Comparison of ENCODE assay signal across 10 mouse cellular contexts in the genomic region with DNA sequence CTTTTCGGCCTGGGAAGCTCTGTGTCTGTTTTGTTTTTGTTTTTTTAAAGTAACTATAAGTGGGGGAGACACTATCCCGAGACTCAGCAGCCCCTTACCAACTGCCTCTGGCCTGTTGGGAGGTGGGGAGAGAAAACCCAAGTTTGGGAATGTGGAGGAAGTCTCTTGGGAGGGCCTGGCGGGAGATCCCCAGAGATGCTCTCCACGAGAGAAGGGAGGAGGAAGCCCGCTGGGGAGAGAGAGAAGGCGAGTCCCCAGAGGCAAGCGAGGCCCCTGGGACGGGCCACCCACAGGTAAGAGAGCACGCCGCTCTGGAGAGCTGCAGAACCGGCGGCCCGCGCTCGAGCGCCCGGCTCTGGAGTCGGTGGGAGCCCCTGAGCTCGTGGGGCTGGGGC. TPM values are rescaled to one million over a fixed set of nuclear protein-coding genes. Genes with fewer than 3 reads are reported as not detected.
DNase-seq lines count a peak whose midpoint lies in the region; ATAC-seq and TF ChIP-seq lines count a peak whose summit lies in the region.
"Had no signal": no experiment of that assay in that cellular context is flagged by ENCODE, and none has a peak within 500 bp of the region (broad histone marks: within the 10 kb centered on the region; RNA-seq: fewer than 3 reads in every experiment).

No protein-coding gene starts in this region.

- no peaks in the 10 kb centered on the region for H3K9me3 ChIP-seq in kidney, postnatal 0 days (replicated peaks; ENCODE audit: low read length)
- H3K9me3 ChIP-seq in embryonic facial prominence, embryonic 14.5 days (ENCODE audit: control insufficient read depth, low read length), result no peaks in the 10 kb centered on the region
- H3K9me3 ChIP-seq in hindbrain, embryonic 12.5 days (replicated peaks), result no peaks in the 10 kb centered on the region
- no peaks in the 10 kb centered on the region for H3K9me3 ChIP-seq in midbrain, postnatal 0 days (ENCODE audit: low read length)

- H3K27me3 ChIP-seq in kidney, postnatal 0 days (ENCODE audit: insufficient read depth, low read length), result peaks cover 98% of the 10 kb centered on the region
- H3K27me3 ChIP-seq in embryonic facial prominence, embryonic 14.5 days (replicated peaks; ENCODE audit: control insufficient read depth, insufficient read depth, low read length), result peaks cover 100% of the 10 kb centered on the region
- H3K27me3 ChIP-seq in hindbrain, embryonic 12.5 days, result peaks cover 98% of the 10 kb centered on the region
- H3K27me3 ChIP-seq in midbrain, postnatal 0 days (ENCODE audit: insufficient read depth, low read length), result peaks cover 90% of the 10 kb centered on the region

- H3K36me3 ChIP-seq in kidney, postnatal 0 days (ENCODE audit: insufficient read depth, low read length), result no peaks in the 10 kb centered on the region
- no peaks in the 10 kb centered on the region for H3K36me3 ChIP-seq in embryonic facial prominence, embryonic 14.5 days (ENCODE audit: control insufficient read depth, insufficient read depth, low read length)
- no peaks in the 10 kb centered on the region for H3K36me3 ChIP-seq in hindbrain, embryonic 12.5 days
- no peaks in the 10 kb centered on the region for H3K36me3 ChIP-seq in midbrain, postnatal 0 days (ENCODE audit: insufficient read depth, low read length)

- DNase-seq in kidney, postnatal 0 days (ENCODE audit: low spot score), result no peak
- DNase-seq in kidney, postnatal 14 days, result no peak
- no peak for DNase-seq in embryonic facial prominence, embryonic 14.5 days (ENCODE audit: low spot score)
- DNase-seq in midbrain, postnatal 0 days (ENCODE audit: low spot score), result no peak
- DNase-seq in frontal cortex, postnatal 25 days (ENCODE audit: low spot score in 2 of 2), result no peak
- no peak for DNase-seq in left cerebral cortex, adult 11 months (ENCODE audit: low spot score)

- no peak overlapping the region for H3K27ac ChIP-seq in kidney, postnatal 0 days
- no peak overlapping the region for H3K27ac ChIP-seq in embryonic facial prominence, embryonic 14.5 days (replicated peaks; ENCODE audit: low read depth, low read length)
- no peak overlapping the region for H3K27ac ChIP-seq in hindbrain, embryonic 12.5 days
- no peak overlapping the region for H3K27ac ChIP-seq in midbrain, postnatal 0 days (ENCODE audit: low read depth, low read length)

- WGBS in kidney, postnatal 0 days, result 1% methylated on average over 19 of the region's 19 CpGs
- under 1% methylated on average over 19 of the region's 19 CpGs for WGBS in embryonic facial prominence, embryonic 14.5 days
- WGBS in hindbrain, embryonic 12.5 days, result under 1% methylated on average over 19 of the region's 19 CpGs
- WGBS in midbrain, postnatal 0 days, result under 1% methylated on average over 18 of the region's 19 CpGs

- peak overlapping the region; percentile 39; the same call in 1 of the 2 replicates for H3K4me2 ChIP-seq in kidney, postnatal 0 days (ENCODE audit: low read length)
- no peak overlapping the region for H3K4me2 ChIP-seq in embryonic facial prominence, embryonic 14.5 days (ENCODE audit: low read depth, low read length)
- H3K4me2 ChIP-seq in hindbrain, embryonic 12.5 days (replicated peaks), result peak overlapping the region; percentile 52
- H3K4me2 ChIP-seq in midbrain, postnatal 0 days (ENCODE audit: low read depth, low read length, poor library complexity, severe bottlenecking), result 0 out of 2 replicates have a peak overlapping the region, but pooled peaks have one; percentile 0

- H3K4me1 ChIP-seq in kidney, postnatal 0 days (replicated peaks; ENCODE audit: insufficient read depth, low read length), result peaks cover 14% of the 10 kb centered on the region
- H3K4me1 ChIP-seq in embryonic facial prominence, embryonic 14.5 days (ENCODE audit: control insufficient read depth, insufficient read depth, low read length), result peaks cover 14% of the 10 kb centered on the region; the same call in 1 of the 2 replicates
- peaks cover 17% of the 10 kb centered on the region for H3K4me1 ChIP-seq in hindbrain, embryonic 12.5 days
- H3K4me1 ChIP-seq in midbrain, postnatal 0 days (ENCODE audit: insufficient read depth, low read length), result no peaks in the 10 kb centered on the region; the same call in 1 of the 2 replicates

- no peak for ATAC-seq in kidney, postnatal 0 days (replicated peaks; ENCODE audit: low FRiP score, low read depth)
- no peak for ATAC-seq in embryonic facial prominence, embryonic 14.5 days (ENCODE audit: low read depth)
- ATAC-seq in hindbrain, embryonic 12.5 days (ENCODE audit: low FRiP score), result no peak
- ATAC-seq in midbrain, postnatal 0 days (ENCODE audit: low FRiP score), result no peak
- ATAC-seq: Patski had no signal

- no peak overlapping the region for H3K9ac ChIP-seq in kidney, postnatal 0 days (ENCODE audit: low read depth, low read length)
- no peak overlapping the region for H3K9ac ChIP-seq in embryonic facial prominence, embryonic 14.5 days (ENCODE audit: low read depth, low read length)
- H3K9ac ChIP-seq in hindbrain, embryonic 12.5 days, result peak overlapping the region; percentile 62
- H3K9ac ChIP-seq in midbrain, postnatal 0 days (replicated peaks; ENCODE audit: low read length, poor library complexity, severe bottlenecking), result no peak overlapping the region

- H3K4me3 ChIP-seq in kidney, postnatal 0 days (replicated peaks; ENCODE audit: low read depth, low read length), result peak overlapping the region; percentile 28; the same call in 1 of the 2 replicates
- H3K4me3 ChIP-seq in embryonic facial prominence, embryonic 14.5 days (ENCODE audit: low read depth, low read length), result peak overlapping the region; percentile 26
- H3K4me3 ChIP-seq in hindbrain, embryonic 12.5 days, result peak overlapping the region; percentile 40
- H3K4me3 ChIP-seq in midbrain, postnatal 0 days (ENCODE audit: low read depth, low read length), result peak overlapping the region; percentile 12; the same call in 1 of the 2 replicates

- TF ChIP-seq CTCF in kidney, postnatal 0 days (IDR thresholded peaks at IDR 0.05; ENCODE audit: low read depth), result no peak
- no peak for TF ChIP-seq CTCF in midbrain, postnatal 0 days (IDR thresholded peaks at IDR 0.05)

RNA-seq across cellular contexts. Expression of gene Neurod2, which starts 2.7 kb away (rescaled TPM):
- polyA plus RNA-seq in kidney, postnatal 0 days (2015; fragmentation: Nextera tagmentation; extraction: Ambion mirVana), result not detected in 2 replicates
- 0.10 TPM in 1 of 2 replicates, not detected in the other for polyA plus RNA-seq in embryonic facial prominence, embryonic 14.5 days (2014; fragmentation: Nextera tagmentation; extraction: Ambion mirVana)
- 7.2 and 10.2 TPM in 2 replicates for polyA plus RNA-seq in hindbrain, embryonic 12.5 days (2016; fragmentation: Nextera tagmentation; extraction: Ambion mirVana)
- 11.6 and 24.4 TPM in 2 replicates for total RNA-seq in midbrain, postnatal 0 days (2014; rRNA removed)
- 2.1 and 3.3 TPM in 2 replicates for polyA plus RNA-seq in midbrain, postnatal 0 days (2015; fragmentation: Nextera tagmentation; extraction: Ambion mirVana)
- polyA plus RNA-seq: gonadal fat pad, adult 2 months; Patski; spleen, adult 2 months had no signal

RNA-seq across cellular contexts. Expression of gene Ppp1r1b, which starts 21.5 kb away (rescaled TPM):
- 12.1 and 12.3 TPM in 2 replicates for polyA plus RNA-seq in kidney, postnatal 0 days (2015; fragmentation: Nextera tagmentation; extraction: Ambion mirVana)
- polyA plus RNA-seq in embryonic facial prominence, embryonic 14.5 days (2014; fragmentation: Nextera tagmentation; extraction: Ambion mirVana), result 4.1 and 5.1 TPM in 2 replicates
- 0.37 and 0.52 TPM in 2 replicates for polyA plus RNA-seq in hindbrain, embryonic 12.5 days (2016; fragmentation: Nextera tagmentation; extraction: Ambion mirVana)
- total RNA-seq in midbrain, postnatal 0 days (2014; rRNA removed), result 1.8 and 5.0 TPM in 2 replicates
- 4.2 and 5.3 TPM in 2 replicates for polyA plus RNA-seq in midbrain, postnatal 0 days (2015; fragmentation: Nextera tagmentation; extraction: Ambion mirVana)

RNA-seq across cellular contexts. Expression of gene Stard3, which starts 31.4 kb away (rescaled TPM):
- 42.4 and 42.8 TPM in 2 replicates for polyA plus RNA-seq in kidney, postnatal 0 days (2015; fragmentation: Nextera tagmentation; extraction: Ambion mirVana)
- polyA plus RNA-seq in embryonic facial prominence, embryonic 14.5 days (2014; fragmentation: Nextera tagmentation; extraction: Ambion mirVana), result 31.0 and 32.8 TPM in 2 replicates
- polyA plus RNA-seq in hindbrain, embryonic 12.5 days (2016; fragmentation: Nextera tagmentation; extraction: Ambion mirVana), result 49.0 and 50.0 TPM in 2 replicates
- 31.2 and 56.1 TPM in 2 replicates for total RNA-seq in midbrain, postnatal 0 days (2014; rRNA removed)
- 23.8 and 28.2 TPM in 2 replicates for polyA plus RNA-seq in midbrain, postnatal 0 days (2015; fragmentation: Nextera tagmentation; extraction: Ambion mirVana)

RNA-seq across cellular contexts. Expression of gene Tcap, which starts 56.9 kb away (rescaled TPM):
- polyA plus RNA-seq in kidney, postnatal 0 days (2015; fragmentation: Nextera tagmentation; extraction: Ambion mirVana), result 1.8 and 2.1 TPM in 2 replicates
- polyA plus RNA-seq in embryonic facial prominence, embryonic 14.5 days (2014; fragmentation: Nextera tagmentation; extraction: Ambion mirVana), result 22.8 and 27.7 TPM in 2 replicates
- polyA plus RNA-seq in hindbrain, embryonic 12.5 days (2016; fragmentation: Nextera tagmentation; extraction: Ambion mirVana), result 0.31 and 1.7 TPM in 2 replicates
- total RNA-seq in midbrain, postnatal 0 days (2014; rRNA removed), result not detected in 2 replicates
- polyA plus RNA-seq in midbrain, postnatal 0 days (2015; fragmentation: Nextera tagmentation; extraction: Ambion mirVana), result not detected in 2 replicates
- polyA plus RNA-seq: Patski had no signal

RNA-seq across cellular contexts. Expression of gene Pnmt, which starts 59.5 kb away (rescaled TPM):
- 3.5 and 3.7 TPM in 2 replicates for polyA plus RNA-seq in kidney, postnatal 0 days (2015; fragmentation: Nextera tagmentation; extraction: Ambion mirVana)
- 0.49 and 0.59 TPM in 2 replicates for polyA plus RNA-seq in embryonic facial prominence, embryonic 14.5 days (2014; fragmentation: Nextera tagmentation; extraction: Ambion mirVana)
- 1.0 and 1.1 TPM in 2 replicates for polyA plus RNA-seq in hindbrain, embryonic 12.5 days (2016; fragmentation: Nextera tagmentation; extraction: Ambion mirVana)
- total RNA-seq in midbrain, postnatal 0 days (2014; rRNA removed), result 1.1 and 4.3 TPM in 2 replicates
- 3.4 and 3.9 TPM in 2 replicates for polyA plus RNA-seq in midbrain, postnatal 0 days (2015; fragmentation: Nextera tagmentation; extraction: Ambion mirVana)
- polyA plus RNA-seq: Patski; spleen, adult 2 months had no signal
